ENCODE assay signal across 9 mouse cellular contexts in the genomic region with DNA sequence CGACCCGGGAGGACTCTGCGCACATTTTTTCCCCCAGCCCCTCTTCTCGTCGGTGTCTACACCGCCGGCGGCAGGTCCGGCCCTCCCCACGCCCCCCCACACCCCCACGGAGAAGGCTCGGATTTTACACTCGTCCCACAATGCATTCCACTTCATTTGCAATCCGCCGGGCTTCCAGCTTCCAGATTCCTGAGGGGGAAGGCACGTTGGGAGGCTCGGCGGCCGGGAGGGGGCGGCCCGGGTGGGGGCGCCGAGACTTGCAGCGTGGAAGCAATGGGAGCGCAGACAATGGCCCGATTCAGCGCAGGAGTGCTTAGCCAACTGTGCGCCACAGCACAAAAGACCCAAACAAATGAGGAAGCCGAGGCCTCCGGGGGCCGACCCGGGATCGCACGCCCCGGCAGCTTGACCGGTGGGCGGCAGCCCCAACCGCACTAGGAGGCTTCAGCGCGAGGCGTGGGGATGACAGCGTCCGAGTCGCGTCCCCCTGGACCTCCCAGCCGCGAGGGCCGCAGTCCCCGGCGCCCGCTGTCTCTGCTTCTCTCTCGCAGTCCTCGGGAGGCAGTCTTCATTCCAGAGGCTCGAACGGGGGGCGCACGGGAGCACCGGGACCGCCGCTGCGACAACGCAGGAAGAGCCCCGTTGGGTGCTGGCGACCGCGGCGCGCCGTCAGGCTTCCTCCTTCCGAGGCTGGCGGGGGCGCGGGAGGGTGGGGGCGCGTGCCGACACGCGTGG.
DNase-seq lines count a peak whose midpoint lies in the region; ATAC-seq and TF ChIP-seq lines count a peak whose summit lies in the region.
"Had no signal": no experiment of that assay in that cellular context is flagged by ENCODE, and none has a peak within 500 bp of the region (broad histone marks: within the 10 kb centered on the region; RNA-seq: fewer than 3 reads in every experiment).

No protein-coding gene starts in this region.

- peaks cover 54% of the 10 kb centered on the region for H3K27me3 ChIP-seq in megakaryocyte, embryonic 14.5 days (replicated peaks)
- H3K27me3 ChIP-seq in intestine, postnatal 0 days (replicated peaks; ENCODE audit: control insufficient read depth, insufficient read depth, low read length): peaks cover 7% of the 10 kb centered on the region; the same call in 1 of the 2 replicates
- no peaks in the 10 kb centered on the region for H3K27me3 ChIP-seq in limb, embryonic 14.5 days (ENCODE audit: control insufficient read depth, insufficient read depth, low read length)
- no peaks in the 10 kb centered on the region for H3K27me3 ChIP-seq in midbrain, embryonic 15.5 days (replicated peaks)
- H3K27me3 ChIP-seq: CH12.LX had no signal

- TF ChIP-seq POLR2A in limb, embryonic 14.5 days (IDR thresholded peaks at IDR 0.05; ENCODE audit: borderline replicate concordance, extremely low read depth, insufficient read depth, insufficient read length): 0 out of 2 replicates have a peak, but pooled peaks have one; percentile 24

- DNase-seq in cerebellum, postnatal 4 days (ENCODE audit: low spot score in 2 of 2): peak; percentile 29 to 60
- peak; percentile 52 for DNase-seq in gastrocnemius, postnatal 10 days
- peak; percentile 33 for DNase-seq in limb, embryonic 14.5 days (ENCODE audit: low spot score)
- peak; percentile 28 for DNase-seq in urinary bladder, postnatal 14 days (ENCODE audit: low spot score)

- 0 out of 2 replicates have a peak, but pooled peaks cover 3% of the 10 kb centered on the region for H3K9me3 ChIP-seq in megakaryocyte, embryonic 14.5 days
- H3K9me3 ChIP-seq in intestine, postnatal 0 days (ENCODE audit: control insufficient read depth): no peaks in the 10 kb centered on the region
- no peaks in the 10 kb centered on the region for H3K9me3 ChIP-seq in limb, embryonic 14.5 days (ENCODE audit: control insufficient read depth, low read length)
- no peaks in the 10 kb centered on the region for H3K9me3 ChIP-seq in midbrain, embryonic 15.5 days

- peak overlapping the region; percentile 23; the same call in 1 of the 2 replicates for H3K27ac ChIP-seq in intestine, postnatal 0 days (ENCODE audit: low read depth, low read length)
- peak overlapping the region; percentile 91 for H3K27ac ChIP-seq in limb, embryonic 14.5 days (replicated peaks; ENCODE audit: low read depth, low read length)
- H3K27ac ChIP-seq in midbrain, embryonic 15.5 days: peak overlapping the region; percentile 99

- ATAC-seq in megakaryocyte, adult 5-6 weeks (ENCODE audit: poor library complexity, severe bottlenecking): no peak
- peak; percentile 35 for ATAC-seq in intestine, postnatal 0 days
- ATAC-seq in limb, embryonic 14.5 days (ENCODE audit: low FRiP score, low read depth): peak; percentile 36; the same call in 1 of the 2 replicates
- peak; percentile 57 for ATAC-seq in midbrain, embryonic 15.5 days (replicated peaks)

- peak overlapping the region; percentile 97 for H3K4me2 ChIP-seq in intestine, postnatal 0 days (replicated peaks; ENCODE audit: low read depth)
- peak overlapping the region; percentile 87 for H3K4me2 ChIP-seq in limb, embryonic 14.5 days (replicated peaks; ENCODE audit: low read depth, low read length, severe bottlenecking)
- H3K4me2 ChIP-seq in midbrain, embryonic 15.5 days: peak overlapping the region; percentile 72

- WGBS in intestine, postnatal 0 days: under 1% methylated on average over 77 of the region's 78 CpGs
- WGBS in limb, embryonic 14.5 days: under 1% methylated on average over 56 of the region's 78 CpGs
- under 1% methylated on average over 73 of the region's 78 CpGs for WGBS in midbrain, embryonic 15.5 days

- 0 out of 2 replicates have a peak, but pooled peaks have one; percentile 3 for TF ChIP-seq CTCF in intestine, postnatal 0 days (IDR thresholded peaks at IDR 0.05; ENCODE audit: low read depth)

- no peaks in the 10 kb centered on the region for H3K36me3 ChIP-seq in megakaryocyte, embryonic 14.5 days (replicated peaks; ENCODE audit: low read length)
- H3K36me3 ChIP-seq in intestine, postnatal 0 days (ENCODE audit: control insufficient read depth, insufficient read depth): no peaks in the 10 kb centered on the region
- no peaks in the 10 kb centered on the region for H3K36me3 ChIP-seq in limb, embryonic 14.5 days (ENCODE audit: control insufficient read depth, insufficient read depth, low read length)
- H3K36me3 ChIP-seq in midbrain, embryonic 15.5 days (replicated peaks): no peaks in the 10 kb centered on the region

- H3K9ac ChIP-seq in intestine, postnatal 0 days (ENCODE audit: low read depth, low read length): peak overlapping the region; percentile 62
- peak overlapping the region; percentile 96 for H3K9ac ChIP-seq in limb, embryonic 14.5 days (ENCODE audit: low read depth, low read length, severe bottlenecking)
- peak overlapping the region; percentile 88 for H3K9ac ChIP-seq in midbrain, embryonic 15.5 days

- peaks cover 9% of the 10 kb centered on the region; the same call in 1 of the 2 replicates for H3K4me1 ChIP-seq in megakaryocyte, embryonic 14.5 days
- H3K4me1 ChIP-seq in intestine, postnatal 0 days (replicated peaks; ENCODE audit: control insufficient read depth, insufficient read depth, low read length): no peaks in the 10 kb centered on the region
- H3K4me1 ChIP-seq in limb, embryonic 14.5 days (ENCODE audit: control insufficient read depth, insufficient read depth, low read length): peaks cover 36% of the 10 kb centered on the region
- H3K4me1 ChIP-seq in midbrain, embryonic 15.5 days: peaks cover 45% of the 10 kb centered on the region

- H3K4me3 ChIP-seq in megakaryocyte, embryonic 14.5 days (replicated peaks): peak overlapping the region; percentile 70
- H3K4me3 ChIP-seq in intestine, postnatal 0 days (ENCODE audit: low read depth, low read length): peak overlapping the region; percentile 65
- peak overlapping the region; percentile 83 for H3K4me3 ChIP-seq in limb, embryonic 14.5 days (replicated peaks; ENCODE audit: low read length)
- peak overlapping the region; percentile 79 for H3K4me3 ChIP-seq in midbrain, embryonic 15.5 days

Comparison
In these comparisons a context has a peak if more than half of its experiments do, and no peak if none do; other contexts are left out.
1. H3K27ac ChIP-seq: peak in every context shown above with its lines; median percentile 99 in midbrain, embryonic 15.5 days; 91 in limb, embryonic 14.5 days; 23 in intestine, postnatal 0 days.